ENCODE assay signal across 24 mouse cellular contexts in genomic region chr15:10619678-10620077, GRCm38 (mm10).
"Had no signal": no experiment of that assay in that cellular context is flagged by ENCODE, and none has a peak within 500 bp of the region (broad histone marks: within the 10 kb centered on the region; RNA-seq: fewer than 3 reads in every experiment).

No protein-coding gene starts in this region.

- H3K9me3 ChIP-seq: heart, embryonic 15.5 days; hindbrain, embryonic 13.5 days; hindbrain, embryonic 15.5 days; liver, embryonic 12.5 days had no signal

- ATAC-seq: hindbrain, postnatal 0 days; intestine, embryonic 16.5 days; liver, embryonic 12.5 days had no signal

- H3K4me1 ChIP-seq: heart, embryonic 15.5 days; hindbrain, embryonic 15.5 days; liver, embryonic 12.5 days had no signal

- H3K27ac ChIP-seq: heart, adult 2 months; heart, embryonic 13.5 days; heart, embryonic 15.5 days; hindbrain, embryonic 13.5 days; hindbrain, embryonic 15.5 days; hindbrain, postnatal 0 days; kidney, embryonic 15.5 days; kidney, postnatal 0 days; left cerebral cortex, adult 2 months; limb, embryonic 12.5 days; liver, embryonic 12.5 days; liver, embryonic 14.5 days had no signal

- H3K36me3 ChIP-seq: heart, embryonic 15.5 days; hindbrain, embryonic 15.5 days had no signal

- H3K9ac ChIP-seq: heart, embryonic 13.5 days; heart, embryonic 15.5 days; hindbrain, embryonic 13.5 days; hindbrain, embryonic 15.5 days; kidney, embryonic 15.5 days; limb, embryonic 12.5 days; liver, embryonic 12.5 days; liver, embryonic 14.5 days had no signal

- H3K27me3 ChIP-seq: heart, embryonic 13.5 days; heart, embryonic 15.5 days; hindbrain, embryonic 13.5 days; hindbrain, embryonic 15.5 days; kidney, embryonic 15.5 days; limb, embryonic 12.5 days; liver, embryonic 12.5 days had no signal

- H3K4me2 ChIP-seq: heart, embryonic 11.5 days; heart, embryonic 13.5 days; heart, embryonic 15.5 days; hindbrain, embryonic 13.5 days; hindbrain, embryonic 15.5 days; kidney, embryonic 15.5 days; limb, embryonic 12.5 days; liver, embryonic 12.5 days had no signal

- H3K4me3 ChIP-seq: heart, adult 2 months; heart, embryonic 13.5 days; heart, embryonic 15.5 days; hindbrain, embryonic 13.5 days; hindbrain, embryonic 15.5 days; kidney, embryonic 15.5 days; left cerebral cortex, adult 2 months; limb, embryonic 12.5 days; liver, embryonic 12.5 days had no signal

- DNase-seq: gastrocnemius, postnatal 14 days; gastrocnemius, postnatal 36 days; heart, adult 11 months; heart, adult 2 months; heart, postnatal 14 days; heart, postnatal 36 days; kidney, adult 11 months; kidney, adult 2 months; kidney, adult 9 months; kidney, postnatal 14 days; kidney, postnatal 36 days had no signal
